Mouse (Mus musculus) adrenal gland, adult (tissue): ENCODE measurements around the gene Atr.

Experiments used
- DNase-seq, 2 experiments: peaks; one replicate each; pipeline ENCODE4 v3.0.0; 2022 to 2023; ENCODE audit warnings: low spot score in 1 of 2; ENCODE audit not compliant: inconsistent age in 2 of 2

Gene Atr

DNA sequence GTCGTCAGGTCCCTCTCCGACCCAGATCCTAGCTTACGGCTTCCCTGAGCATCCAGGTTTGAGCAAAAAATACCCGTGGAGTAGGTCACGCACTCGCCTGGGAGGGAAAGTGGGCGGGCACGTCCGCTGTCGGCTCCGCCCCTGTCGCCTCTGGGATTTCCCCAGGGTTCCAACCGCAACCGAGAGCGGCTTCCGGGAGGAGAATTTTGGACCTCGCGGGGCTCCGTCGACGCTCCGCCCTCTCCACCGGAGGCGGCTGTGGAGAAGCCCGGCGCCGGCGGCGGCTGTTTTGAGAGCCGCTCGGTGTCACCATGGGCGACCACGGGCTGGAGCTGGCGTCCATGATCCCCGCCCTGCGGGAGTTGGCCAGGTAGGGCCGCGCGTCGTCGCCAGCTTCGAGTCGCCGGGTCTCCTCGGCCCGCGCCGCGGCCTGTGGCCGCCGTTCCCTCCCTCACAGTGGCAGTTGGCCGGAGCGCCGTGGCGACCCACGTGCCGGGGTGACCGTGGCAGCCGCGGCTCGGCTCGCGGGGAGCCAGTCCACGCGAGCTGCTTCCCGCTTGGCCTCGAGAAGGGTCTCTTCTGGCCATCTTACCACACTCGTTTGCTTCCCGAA, at the start of gene Atr:
Gene Atr, plus strand, starts transcription at position 184 of the 613 bp plus-strand sequence.
- peak; percentile 96 to 98 for DNase-seq

DNA sequence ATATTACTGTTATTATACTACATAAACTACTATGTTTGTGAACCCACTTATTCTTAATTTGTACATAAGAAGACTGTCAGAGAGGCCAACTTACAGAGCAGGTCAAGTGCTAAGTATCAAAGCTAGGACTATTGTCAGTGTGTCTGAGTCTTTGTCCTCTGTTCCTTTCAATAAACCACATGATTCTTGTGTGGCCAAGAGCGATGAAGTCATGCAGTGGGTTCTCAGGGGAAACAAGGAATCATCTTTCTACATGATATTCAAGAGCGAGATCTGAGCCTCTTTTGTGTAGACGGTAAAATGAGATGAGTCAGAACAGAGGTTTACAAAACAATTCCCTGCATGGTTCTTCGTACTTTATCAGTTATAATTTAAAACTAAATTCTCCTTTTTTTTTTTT, 47.8 kb upstream of the Atr start:
- no peak for DNase-seq

DNA sequence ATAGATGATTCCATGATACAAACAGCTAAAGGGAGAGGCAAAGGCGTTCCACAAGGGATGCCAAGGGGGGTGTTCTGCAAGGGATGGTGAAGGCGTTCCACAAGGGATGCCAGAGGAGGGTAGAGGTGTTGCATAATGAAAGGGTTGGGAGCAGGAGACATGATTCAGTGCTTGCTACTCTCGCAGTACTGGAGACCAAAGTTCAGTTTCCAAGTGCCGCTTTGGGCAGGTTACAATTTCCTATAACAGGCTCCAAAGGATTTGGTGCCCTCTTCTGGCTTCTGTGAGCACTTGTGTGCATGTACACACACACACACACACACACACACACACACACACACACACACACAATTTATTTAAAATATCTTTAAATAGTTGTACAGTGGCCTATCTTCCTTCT, 45.6 kb upstream of the Atr start:
- no peak for DNase-seq

DNA sequence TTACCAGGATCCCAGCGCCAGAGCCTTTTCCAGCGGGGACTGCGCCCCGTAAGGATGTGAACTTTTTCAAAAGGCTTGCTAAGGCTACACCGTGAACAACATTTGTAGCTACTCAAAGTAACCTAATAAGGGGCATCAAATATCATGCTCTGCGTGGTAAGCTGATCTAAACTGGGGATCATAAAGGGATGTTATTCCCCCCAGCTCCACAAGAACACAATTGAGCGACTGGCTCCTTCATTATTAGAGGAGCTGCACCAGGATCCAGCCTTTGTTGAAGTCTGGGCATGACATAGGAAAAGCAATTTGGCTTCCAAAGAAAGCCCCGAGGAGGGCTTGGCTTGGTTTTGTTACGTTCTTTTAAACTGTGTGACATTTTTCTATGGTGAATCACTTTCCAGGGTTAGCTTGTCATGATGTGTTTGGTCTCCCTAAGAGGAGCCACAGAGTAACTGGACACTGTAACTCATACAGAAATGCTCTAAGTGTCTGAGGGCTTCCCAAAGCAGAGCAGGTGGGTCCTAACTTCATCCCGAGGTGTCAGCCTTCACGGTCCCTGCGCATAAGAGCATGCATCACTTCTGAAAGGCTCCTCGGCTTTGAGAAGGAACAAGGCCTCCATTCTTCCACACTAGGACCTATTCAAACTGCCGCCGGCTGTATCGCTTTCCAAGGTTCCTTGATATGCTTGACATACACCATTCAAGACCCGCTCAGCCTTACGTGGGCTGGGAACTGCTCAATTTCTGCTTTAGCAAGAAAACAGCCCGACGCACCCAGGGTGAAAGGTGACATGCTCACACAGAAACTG, 43.5 kb upstream of the Atr start:
- peak in 1 of 2 experiments; percentile 23 for DNase-seq

DNA sequence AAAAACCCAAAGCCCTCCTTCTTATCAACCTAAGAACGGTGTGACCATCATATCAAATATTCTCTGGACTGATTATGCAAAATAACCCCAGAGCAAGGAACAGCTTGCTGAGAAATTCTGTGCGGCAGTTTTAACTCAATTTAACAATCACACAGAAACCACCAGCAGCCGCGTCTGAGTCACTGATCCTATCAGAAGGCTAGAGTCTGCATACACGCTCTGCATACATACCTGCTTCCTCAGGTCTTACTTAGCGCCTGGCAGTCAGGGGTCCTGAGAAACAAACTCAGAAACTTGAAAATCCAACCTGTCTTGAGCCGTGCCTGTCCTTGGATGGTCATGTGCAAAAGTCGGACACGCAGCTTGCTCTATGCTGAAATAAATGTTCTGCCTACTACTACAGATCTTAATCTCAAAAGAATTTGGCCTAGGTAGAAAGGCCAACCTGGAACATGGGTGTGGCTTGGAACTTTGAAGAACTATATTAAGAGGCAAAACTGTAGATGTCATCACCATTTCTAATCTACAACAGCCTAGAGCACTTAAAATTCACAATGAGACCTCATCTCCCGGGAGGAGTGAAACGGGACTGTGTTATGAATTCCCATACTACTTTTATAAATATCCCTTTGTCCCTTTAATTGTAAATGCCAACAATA, 42.3 kb upstream of the Atr start:
- no peak for DNase-seq

DNA sequence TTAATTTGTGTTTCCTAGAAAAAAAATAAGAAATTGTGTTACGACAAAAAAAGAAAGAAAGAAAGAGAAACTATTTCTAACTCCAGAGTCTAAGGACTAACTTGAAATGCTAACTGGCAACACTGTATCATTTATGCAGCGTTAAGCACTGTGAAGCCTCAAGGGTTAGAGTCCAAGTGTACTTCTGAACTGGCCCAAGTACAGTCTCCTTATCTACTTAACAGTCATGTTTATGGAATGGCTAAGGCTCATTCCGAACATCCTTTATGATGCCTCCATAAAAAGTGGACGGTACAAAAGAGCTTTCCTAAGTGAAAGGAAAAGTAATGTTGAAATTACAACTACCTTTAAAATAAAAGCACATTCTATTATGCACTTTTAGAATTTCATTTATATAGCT, 41.7 kb upstream of the Atr start:
- no peak for DNase-seq

DNA sequence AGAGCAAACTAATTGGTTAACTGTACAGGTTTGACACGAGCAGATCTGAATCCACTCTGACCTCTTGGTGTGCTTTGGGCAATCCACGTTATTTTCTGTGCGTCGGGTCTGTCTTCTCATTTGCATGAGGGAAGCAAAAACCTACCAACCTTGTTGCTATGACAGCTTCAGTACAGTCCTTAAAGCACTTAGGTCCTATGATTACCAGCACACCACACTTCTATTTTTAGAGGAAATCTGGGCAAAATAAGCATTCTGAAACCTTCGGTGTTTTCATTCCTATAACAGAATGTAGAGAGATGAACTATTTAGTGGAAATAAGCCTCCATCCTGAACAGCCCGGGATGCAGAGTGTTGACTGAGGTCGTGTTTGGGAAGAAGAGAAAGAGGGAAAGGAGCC, 34.9 kb upstream of the Atr start:
- DNase-seq = no peak

DNA sequence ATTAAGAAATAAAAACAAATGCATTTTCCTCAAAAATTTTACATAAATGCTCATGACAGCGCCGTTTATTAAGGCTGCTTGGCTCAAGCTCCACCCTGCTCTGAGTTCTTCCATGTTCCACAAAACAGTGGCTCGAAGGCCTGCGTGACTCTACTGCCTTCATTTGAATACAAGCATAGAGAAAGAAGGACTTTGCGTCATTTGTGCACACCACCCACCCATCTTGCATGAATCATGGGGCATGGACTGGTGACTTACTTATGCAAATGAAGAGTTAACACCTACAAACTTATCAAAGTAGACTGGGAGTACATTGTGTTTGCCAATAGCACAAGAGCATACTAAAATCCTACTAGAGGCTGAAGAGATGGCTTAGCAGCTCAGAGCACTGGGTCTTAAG, 29.8 kb upstream of the Atr start:
- DNase-seq = no peak

DNA sequence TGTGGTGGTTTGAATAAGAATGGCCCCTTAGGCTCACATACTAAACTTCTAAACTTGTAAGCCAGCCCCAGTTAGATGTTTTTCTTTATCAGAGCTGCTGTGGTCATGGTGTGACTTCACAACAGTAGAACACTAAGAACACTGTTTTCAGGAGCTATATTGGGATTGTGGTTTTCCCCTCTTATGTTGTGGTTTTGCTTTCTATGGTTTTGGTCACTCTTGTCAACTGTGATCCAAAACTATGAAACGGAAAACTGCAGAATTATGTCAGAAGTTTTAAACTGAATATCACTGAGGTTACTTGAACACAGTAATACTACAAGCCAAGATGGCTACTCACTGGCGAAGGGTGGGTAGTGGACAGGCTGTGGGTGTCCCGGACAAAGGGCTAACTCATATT, 24.6 kb upstream of the Atr start:
- no peak for DNase-seq

DNA sequence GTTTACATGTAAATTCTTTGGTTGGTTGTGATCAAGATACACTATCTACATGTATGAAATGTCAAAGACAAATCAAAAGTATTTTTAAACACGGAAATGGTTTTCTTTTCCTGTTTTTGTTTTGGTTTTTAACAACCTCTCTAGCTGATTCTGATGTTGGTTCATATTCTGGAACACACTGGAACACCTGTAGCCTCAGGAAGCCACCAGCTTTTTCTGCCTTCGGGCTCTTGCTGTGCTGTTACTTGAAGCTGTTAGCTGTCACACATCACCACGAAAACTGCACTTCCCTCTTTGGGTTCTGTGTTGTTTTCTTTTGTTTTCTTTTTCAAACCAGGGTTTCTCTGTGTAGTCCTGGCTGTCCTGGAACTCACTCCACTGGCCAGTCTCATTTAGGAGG, 22.6 kb upstream of the Atr start:
- DNase-seq = no peak

DNA sequence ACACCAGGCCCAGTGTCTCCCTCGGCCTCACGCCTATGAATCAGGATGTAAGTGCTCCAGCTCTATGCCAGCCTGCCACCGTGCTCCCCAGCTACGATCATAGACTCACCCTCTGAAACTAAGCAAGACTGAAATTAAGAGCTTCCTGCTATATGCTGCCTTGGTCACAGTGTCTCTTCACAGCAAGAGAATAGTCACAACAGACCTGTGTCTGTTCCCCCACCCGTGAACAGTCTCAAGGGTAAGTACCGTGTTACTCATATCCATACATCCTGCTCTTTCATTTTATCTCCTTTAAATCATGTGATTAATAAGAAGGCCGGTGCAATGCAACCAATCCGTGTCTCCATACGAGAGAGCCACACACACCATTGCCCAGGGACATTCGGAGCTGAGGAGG, 21.7 kb upstream of the Atr start:
- no peak for DNase-seq

DNA sequence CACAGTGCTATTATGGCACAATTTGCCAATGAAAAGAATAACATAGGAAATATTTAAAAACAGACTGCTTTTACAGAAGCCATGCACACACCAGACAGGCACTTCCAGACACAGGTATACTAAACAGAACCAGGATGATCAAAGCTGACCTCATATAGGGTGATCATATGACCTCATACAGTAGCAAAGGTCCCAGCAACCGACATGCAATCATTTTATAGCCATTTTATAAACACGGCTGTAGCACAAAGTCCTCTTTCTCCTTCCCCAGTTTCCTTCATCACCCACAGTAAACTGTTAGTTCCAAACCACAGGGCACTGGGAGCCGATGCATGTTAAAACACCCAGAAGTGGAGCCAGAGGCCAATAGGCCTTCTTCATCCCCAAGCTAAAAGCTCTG, 18.0 kb upstream of the Atr start:
- DNase-seq = no peak

DNA sequence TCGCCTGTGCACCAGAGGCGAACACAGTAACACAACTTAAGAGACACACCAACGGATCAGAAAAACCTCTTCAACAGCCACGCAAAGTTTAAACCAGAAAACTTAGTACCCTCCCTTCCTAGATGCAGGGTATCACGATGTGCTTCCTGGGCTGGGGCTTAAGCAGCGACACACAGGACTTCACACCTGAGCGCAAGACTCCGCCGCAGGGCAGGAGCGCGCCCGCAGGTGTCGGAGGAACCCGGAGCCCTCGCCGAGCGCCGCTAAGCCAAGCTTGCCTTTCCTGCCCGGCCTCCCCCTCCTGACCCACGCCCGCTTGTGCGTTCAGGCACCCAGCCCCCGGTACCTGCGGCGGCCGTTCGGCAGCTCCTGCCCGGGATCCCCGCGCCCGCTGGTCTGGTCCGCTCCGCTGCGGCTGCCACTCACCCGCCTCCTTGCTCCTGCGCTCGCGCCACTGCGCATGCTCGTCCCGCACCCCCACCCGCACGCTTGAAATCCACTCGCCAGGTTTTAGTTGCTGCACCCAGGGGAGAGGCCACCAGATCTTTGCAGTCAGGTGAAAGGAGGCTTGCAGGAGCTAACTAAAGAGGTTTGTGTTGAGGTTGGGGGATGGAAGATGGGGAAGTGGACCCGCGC, 12.5 kb upstream of the Atr start, which contains the start of gene Pls1:
Gene Pls1, minus strand, starts transcription at position 487 of the 636 bp plus-strand sequence.
- DNase-seq = peak; percentile 81 to 94

DNA sequence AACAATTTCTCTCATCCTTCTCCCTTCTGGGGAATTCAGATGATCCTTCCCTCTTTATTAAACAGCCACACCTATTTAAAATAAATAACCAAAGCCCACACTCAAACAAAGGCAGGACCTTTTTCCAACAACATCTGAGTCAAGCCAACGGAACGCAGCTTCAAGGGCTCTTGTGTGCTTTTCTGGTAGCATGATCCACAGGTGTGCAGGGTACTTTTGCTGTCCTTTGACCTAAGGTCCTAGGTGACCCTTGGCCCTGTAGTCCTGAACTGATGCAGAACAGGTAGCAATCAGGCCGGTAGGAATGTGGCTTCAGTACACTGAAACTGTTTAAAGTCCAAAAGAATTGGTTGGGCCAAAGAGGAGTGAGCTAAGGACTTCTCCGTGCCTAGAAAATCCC, 11.7 kb upstream of the Atr start:
- no peak for DNase-seq

DNA sequence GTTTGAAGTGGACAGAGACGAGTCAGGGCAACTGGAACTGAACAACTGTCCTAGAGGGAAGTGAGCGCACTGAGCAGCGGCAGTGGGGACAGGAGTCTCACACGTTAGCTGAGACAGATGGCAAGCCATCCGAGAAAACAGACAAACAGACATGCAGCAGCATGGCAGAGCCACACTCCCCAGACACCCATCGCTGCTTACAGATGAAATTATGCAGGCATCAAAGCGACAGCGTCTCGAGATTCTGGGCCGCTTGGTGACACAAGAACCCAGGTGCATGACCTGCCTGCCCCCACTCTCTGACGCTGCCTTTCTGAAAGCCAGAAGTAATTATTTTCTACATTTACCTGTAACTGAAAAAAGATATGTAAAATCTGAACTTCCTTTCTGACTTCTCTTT, 5.7 kb upstream of the Atr start:
- no peak for DNase-seq

DNA sequence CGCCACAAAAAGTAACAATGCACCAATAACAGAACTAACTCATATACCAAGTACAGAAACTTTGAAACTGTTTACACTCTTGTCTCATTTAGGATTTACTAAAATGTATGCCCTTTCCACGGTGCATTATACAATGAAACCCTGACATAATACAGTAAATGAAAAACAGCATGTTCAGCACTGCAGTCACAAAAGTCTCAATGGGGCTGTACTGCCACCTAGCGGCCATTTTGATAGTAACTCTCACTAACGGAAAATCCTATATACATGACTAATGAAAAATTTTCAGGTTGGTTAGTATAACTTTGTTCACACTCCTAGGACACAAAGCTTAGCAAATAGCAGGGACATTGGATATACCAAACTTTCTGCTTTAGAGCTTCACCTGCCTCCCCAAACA, 4.5 kb upstream of the Atr start:
- DNase-seq = peak; percentile 40 to 90

DNA sequence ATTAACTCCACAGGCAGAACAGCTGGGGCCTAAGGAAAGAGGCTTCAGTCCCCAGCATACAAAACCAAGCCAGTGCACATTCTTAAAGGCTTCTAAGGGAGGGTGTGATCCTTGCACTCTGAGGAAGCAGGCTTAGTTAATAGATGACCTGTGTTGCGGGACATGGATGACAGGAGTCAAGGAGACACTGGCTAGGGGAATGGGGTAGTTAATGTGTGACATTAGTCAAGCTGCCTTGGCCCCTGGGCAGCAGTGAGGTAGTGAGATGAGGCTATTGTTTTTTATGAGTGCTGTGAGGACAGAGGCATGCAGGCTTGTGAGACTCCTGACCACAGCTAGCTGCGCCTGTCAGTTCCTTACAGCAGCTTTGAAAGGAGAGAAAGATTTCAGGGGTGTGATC, 2.5 kb upstream of the Atr start:
- no peak for DNase-seq

DNA sequence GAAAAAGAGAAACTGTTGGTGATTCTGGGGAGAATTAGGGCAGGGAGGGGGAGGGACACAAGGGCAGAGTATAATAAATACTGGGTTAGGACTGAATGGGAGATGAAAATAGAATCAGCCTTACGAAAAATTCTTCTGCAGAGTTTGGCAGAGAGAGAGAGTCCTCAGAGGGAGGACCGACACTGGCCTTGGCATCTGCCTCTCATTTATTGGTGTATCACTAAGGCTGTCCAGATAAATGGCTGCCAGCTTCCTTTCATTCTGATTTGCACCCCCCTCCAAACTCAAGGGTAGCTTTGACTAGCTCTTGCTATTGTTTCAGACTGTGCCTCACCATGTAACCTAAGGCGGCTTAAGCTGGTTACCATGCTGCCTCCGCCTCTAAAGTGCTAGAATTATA, 1.4 kb upstream of the Atr start:
- peak; percentile 20 to 66 for DNase-seq

DNA sequence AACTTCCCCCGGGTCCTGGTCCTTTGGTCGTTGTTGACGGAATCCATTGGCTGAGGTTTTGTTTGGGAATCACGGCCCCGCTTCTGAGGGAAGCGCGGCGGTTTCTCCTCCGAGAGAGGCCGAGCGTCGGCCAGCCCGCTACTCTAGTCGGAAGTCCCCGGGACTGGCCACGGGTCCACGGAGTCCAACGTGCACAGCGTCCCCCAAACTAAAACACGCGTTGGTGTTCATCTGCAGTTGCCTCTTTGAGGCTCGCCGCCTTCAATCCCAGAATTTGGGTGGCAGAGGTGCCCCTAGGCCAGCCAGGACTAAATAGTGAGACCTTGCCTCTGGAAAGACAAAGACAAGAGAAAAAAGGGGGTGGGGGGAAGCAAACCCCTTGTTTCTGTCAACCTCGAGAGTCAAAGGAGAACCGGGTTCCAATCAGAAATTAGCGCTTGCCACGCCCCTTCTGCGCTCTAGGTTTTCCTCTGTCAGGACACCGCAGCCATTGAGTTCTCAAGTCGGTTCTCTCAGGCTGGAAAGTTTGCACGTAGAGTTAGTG, 702 bp downstream of the Atr start:
- peak; percentile 29 to 70 for DNase-seq

DNA sequence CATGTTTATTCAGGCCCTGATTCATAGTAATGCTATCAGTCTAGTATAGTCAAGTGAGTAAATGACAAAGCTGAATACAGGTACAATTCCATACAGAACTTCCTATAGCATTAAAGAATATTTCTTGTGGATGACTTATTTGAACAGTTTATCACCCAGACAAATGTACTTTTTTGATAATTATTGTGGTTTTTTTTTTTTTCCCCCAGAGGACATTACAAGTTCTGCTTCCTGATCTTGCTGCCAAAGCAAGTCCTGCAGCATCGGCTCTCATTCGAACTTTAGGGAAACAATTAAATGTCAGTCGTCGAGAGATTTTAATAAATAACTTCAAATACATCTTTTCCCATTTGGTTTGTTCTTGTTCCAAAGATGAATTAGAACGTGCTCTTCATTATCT, 20.8 kb downstream of the Atr start:
- DNase-seq = no peak

DNA sequence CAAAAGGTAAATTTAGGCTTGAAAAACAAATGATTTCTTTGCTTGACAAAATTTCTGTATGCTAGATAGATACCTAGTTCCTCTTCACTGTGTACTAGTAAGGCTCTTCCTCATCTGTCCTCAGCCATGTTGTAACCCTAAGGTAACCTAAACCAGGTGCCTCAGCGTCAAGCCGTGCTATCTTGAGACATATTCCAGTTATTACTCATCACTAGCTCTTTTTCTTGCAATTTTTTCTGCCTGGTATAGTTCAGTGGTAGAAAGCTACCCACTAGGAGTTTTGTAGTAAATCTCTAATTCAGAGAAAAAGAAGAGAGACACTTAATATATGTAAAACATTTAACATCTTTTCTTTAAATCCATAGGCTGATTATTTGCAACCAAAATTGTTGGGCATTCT, 25.4 kb downstream of the Atr start:
- no peak for DNase-seq

DNA sequence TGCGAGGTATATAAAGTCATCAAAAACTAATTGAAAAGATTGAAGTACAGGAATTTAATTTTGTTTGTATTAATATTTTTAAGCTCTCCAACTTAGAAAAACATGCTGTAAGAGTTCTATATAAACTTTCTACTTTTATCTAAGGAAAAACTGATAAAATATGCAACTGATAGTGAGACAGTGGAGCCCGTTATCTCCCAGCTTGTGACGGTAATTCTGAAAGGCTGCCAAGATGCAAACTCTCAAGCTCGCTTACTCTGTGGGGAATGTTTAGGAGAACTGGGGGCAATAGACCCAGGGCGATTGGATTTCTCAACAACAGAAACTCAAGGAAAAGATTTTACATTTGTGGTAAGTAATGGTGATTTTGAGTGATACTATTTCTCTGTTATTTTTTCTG, 40.0 kb downstream of the Atr start:
- DNase-seq = no peak
